Mouse (Mus musculus) CH12.LX (cell line): ENCODE results near the gene Cfap298. TPM values are rescaled to one million over a fixed set of nuclear protein-coding genes. Genes with fewer than 3 reads are reported as not detected.

ENCODE experiments used
- DNase-seq: peaks from one replicate; pipeline ENCODE4 v3.0.0-alpha.2; 2013; ENCODE audit errors: extremely low read depth
- H3K27ac ChIP-seq: 2 replicates; pipeline ENCODE4 v1.5.1; 2012; ENCODE audit warnings: low read depth, mild to moderate bottlenecking, control low read depth, moderate library complexity; ENCODE audit not compliant: insufficient read depth
- H3K27me3 ChIP-seq: replicated peaks from 2 replicates; pipeline ENCODE3; 2012; ENCODE audit warnings: inconsistent platforms
- H3K36me3 ChIP-seq, 2 experiments: replicated peaks in 1 of 2; 2 replicates each; pipeline versions ENCODE3 to v1.6.1; 2012; ENCODE audit warnings: inconsistent platforms in 1 of 2, low read length in 1 of 2, mild to moderate bottlenecking in 1 of 2, mixed read lengths in 1 of 2, moderate library complexity in 1 of 2; ENCODE audit not compliant: control insufficient read depth in 1 of 2, insufficient read depth in 1 of 2
- H3K4me1 ChIP-seq, 2 experiments: 2 replicates each; pipeline ENCODE4 v1.6.1; 2012; ENCODE audit warnings: inconsistent platforms in 1 of 2, moderate library complexity in 1 of 2; ENCODE audit not compliant: insufficient read depth in 2 of 2, control insufficient read depth in 1 of 2
- H3K4me2 ChIP-seq: 2 replicates; pipeline ENCODE4 v1.6.1; 2012; ENCODE audit warnings: low read depth, mild to moderate bottlenecking, control low read depth; ENCODE audit not compliant: poor library complexity, insufficient read depth, severe bottlenecking
- H3K4me3 ChIP-seq, 3 experiments: fragments of 150-350 bp in 1 of 3; sonication (generic) in 1 of 3; replicated peaks in 1 of 3; 2 replicates each; pipeline versions ENCODE3 to v1.5.1; 2011 to 2012; ENCODE audit warnings: low read depth in 2 of 3, low read length in 2 of 3, mild to moderate bottlenecking in 2 of 3, moderate library complexity in 2 of 3, control low read depth in 1 of 3, improper control_type of control experiment in 1 of 3, inconsistent platforms in 1 of 3, mixed read lengths in 1 of 3; ENCODE audit not compliant: poor library complexity in 1 of 3
- H3K79me2 ChIP-seq: replicated peaks from 2 replicates; pipeline ENCODE4 v1.6.1; 2012; ENCODE audit warnings: mild to moderate bottlenecking, moderate library complexity; ENCODE audit not compliant: control insufficient read depth, poor library complexity, insufficient read depth, severe bottlenecking; ENCODE audit errors: extremely low read depth
- H3K9ac ChIP-seq: 2 replicates; pipeline ENCODE4 v1.6.1; 2012; ENCODE audit warnings: low read depth, mild to moderate bottlenecking, control low read depth, moderate library complexity; ENCODE audit not compliant: insufficient read depth
- H3K9me3 ChIP-seq: replicated peaks from 2 replicates; pipeline ENCODE3; 2012; ENCODE audit warnings: low read length, inconsistent platforms, mixed read lengths
- BHLHE40 ChIP-seq: IDR thresholded peaks from 2 replicates; pipeline ENCODE4 v1.6.1; 2011; ENCODE audit warnings: mild to moderate bottlenecking, low read depth, low read length, improper control_type of control experiment
- CHD1 ChIP-seq: IDR thresholded peaks from 2 replicates; pipeline ENCODE4 v1.6.1; 2012; ENCODE audit warnings: low read depth, low read length, improper control_type of control experiment, inconsistent platforms
- CHD2 ChIP-seq: IDR thresholded peaks from 2 replicates; pipeline ENCODE4 v1.6.1; 2011; ENCODE audit warnings: low read length, improper control_type of control experiment
- ETS1 ChIP-seq: conservative IDR thresholded peaks from 2 replicates; pipeline ENCODE4 v1.6.1; 2012; ENCODE audit warnings: low read depth, mild to moderate bottlenecking, inconsistent platforms, low read length, improper control_type of control experiment, moderate library complexity
- GABPA ChIP-seq: IDR thresholded peaks from 2 replicates; pipeline ENCODE4 v1.6.1; 2012; ENCODE audit warnings: low read depth, low read length, improper control_type of control experiment, inconsistent platforms; ENCODE audit not compliant: insufficient replicate concordance
- JUN ChIP-seq: IDR thresholded peaks from 2 replicates; pipeline ENCODE4 v1.6.1; 2011; ENCODE audit warnings: low read depth, mild to moderate bottlenecking, low read length, improper control_type of control experiment, moderate library complexity; ENCODE audit not compliant: insufficient read depth
- JUND ChIP-seq: conservative IDR thresholded peaks from 2 replicates; pipeline ENCODE4 v1.6.1; 2011; ENCODE audit warnings: low read depth, low read length, improper control_type of control experiment
- KAT2A ChIP-seq: IDR thresholded peaks from 2 replicates; pipeline ENCODE4 v1.6.1; 2012; ENCODE audit warnings: low read length, improper control_type of control experiment, inconsistent platforms; ENCODE audit not compliant: insufficient replicate concordance
- MAFK ChIP-seq: IDR thresholded peaks from 2 replicates; pipeline ENCODE4 v1.6.1; 2011; ENCODE audit warnings: low read length, improper control_type of control experiment; ENCODE audit not compliant: insufficient replicate concordance
- MXI1 ChIP-seq: IDR thresholded peaks from 2 replicates; pipeline ENCODE4 v1.6.1; 2011; ENCODE audit warnings: mild to moderate bottlenecking, low read depth, low read length, improper control_type of control experiment
- MYC ChIP-seq: IDR thresholded peaks from 2 replicates; pipeline ENCODE4 v1.6.1; 2011; ENCODE audit warnings: low read depth, mild to moderate bottlenecking, improper control_type of control experiment, low read length
- NRF1 ChIP-seq: IDR thresholded peaks from 2 replicates; pipeline ENCODE4 v1.6.1; 2014; ENCODE audit warnings: low read depth, mild to moderate bottlenecking, inconsistent platforms, low read length, improper control_type of control experiment, moderate library complexity
- POLR2A ChIP-seq: IDR thresholded peaks from 2 replicates; pipeline ENCODE4 v1.6.1; 2011; ENCODE audit warnings: low read depth, mild to moderate bottlenecking, improper control_type of control experiment, low read length
- POLR2AphosphoS2 ChIP-seq: IDR thresholded peaks from 2 replicates; pipeline ENCODE4 v1.6.1; 2011; ENCODE audit warnings: low read depth, low read length, improper control_type of control experiment
- RAD21 ChIP-seq: IDR thresholded peaks from 2 replicates; pipeline ENCODE4 v1.6.1; 2011; ENCODE audit warnings: low read depth, mild to moderate bottlenecking, low read length, improper control_type of control experiment, moderate library complexity
- SIN3A ChIP-seq: IDR thresholded peaks from 2 replicates; pipeline ENCODE4 v1.6.1; 2012; ENCODE audit warnings: low read length, improper control_type of control experiment, inconsistent platforms
- SMC3 ChIP-seq: IDR thresholded peaks from 2 replicates; pipeline ENCODE4 v1.6.1; 2011; ENCODE audit warnings: low read depth, low read length, improper control_type of control experiment
- TBP ChIP-seq: conservative IDR thresholded peaks from 2 replicates; pipeline ENCODE4 v1.6.1; 2011; ENCODE audit warnings: low read depth, low read length, improper control_type of control experiment
- TCF12 ChIP-seq: IDR thresholded peaks from 2 replicates; pipeline ENCODE4 v1.6.1; 2014; ENCODE audit warnings: low read depth, mild to moderate bottlenecking, inconsistent platforms, low read length, improper control_type of control experiment
- UBTF ChIP-seq: IDR thresholded peaks from 2 replicates; pipeline ENCODE4 v1.6.1; 2012; ENCODE audit warnings: low read depth, mild to moderate bottlenecking, inconsistent platforms, low read length, improper control_type of control experiment, moderate library complexity
- dilution Hi-C: fragments of 300-500 bp; cut with MboI; formaldehyde crosslinking; loops from 2 replicates; pipeline ENCODE4 v1.14.3; 2020; ENCODE audit warnings: low sequenced_read_pairs; ENCODE audit not compliant: extremely low pct_unique_long_range_greater_than_20kb, extremely low pct_ligation_motif_present
- in situ Hi-C: fragments of 300-500 bp; cut with MboI; formaldehyde crosslinking; loops from 3 replicates; pipeline ENCODE4 v1.14.3; 2019; ENCODE audit warnings: low sequenced_read_pairs, low pct_ligation_motif_present, low pct_unique_long_range_greater_than_20kb, mixed read lengths
- polyA plus RNA-seq: library from polyadenylated mRNA; unstranded; fragments of >175 nt; gene quantifications from 2 replicates; pipeline ENCODE4 v1.2.1, GENCODE M21; 2012; ENCODE audit warnings: low read depth; ENCODE audit not compliant: insufficient read length
- total RNA-seq, 2 experiments: library from RNA; depleted of rRNA; stranded (reverse); fragments of 300-350 nt in 1 of 2; fragments of >200 nt in 1 of 2; gene quantifications; 2 replicates each; pipeline ENCODE4 v1.2.3; 2012 to 2014

Gene Cfap298
- total and polyA plus RNA-seq, 3 experiments: 41.8 to 127 (median 67.0) TPM

GRCm38 (mm10) chr16:90964302-90964701 lies 29.4 kb upstream of the Cfap298 start:
- H3K79me2 ChIP-seq: no peaks in the 10 kb centered on the region
- no peak overlapping the region for H3K4me2 ChIP-seq
- H3K9ac ChIP-seq: no peak overlapping the region
- no peak for TF ChIP-seq TCF12
- TF ChIP-seq SMC3: no peak
- TF ChIP-seq CHD2: no peak
- no peak for TF ChIP-seq TBP
- no peak for TF ChIP-seq MYC
- no peak for TF ChIP-seq BHLHE40
- no peak for TF ChIP-seq RAD21
- no peak for TF ChIP-seq NRF1
- TF ChIP-seq JUND: no peak
- DNase-seq: no peak
- no peaks in the 10 kb centered on the region for H3K27me3 ChIP-seq
- no peak overlapping the region for H3K4me3 ChIP-seq
- H3K27ac ChIP-seq: no peak overlapping the region
- no peaks in the 10 kb centered on the region for H3K9me3 ChIP-seq
- in situ Hi-C loops (no loop called here), dilution Hi-C loops (no loop called here)
- no peaks in the 10 kb centered on the region for H3K4me1 ChIP-seq
- peaks cover 23 to 56% of the 10 kb centered on the region in 2 experiments for H3K36me3 ChIP-seq

DNA sequence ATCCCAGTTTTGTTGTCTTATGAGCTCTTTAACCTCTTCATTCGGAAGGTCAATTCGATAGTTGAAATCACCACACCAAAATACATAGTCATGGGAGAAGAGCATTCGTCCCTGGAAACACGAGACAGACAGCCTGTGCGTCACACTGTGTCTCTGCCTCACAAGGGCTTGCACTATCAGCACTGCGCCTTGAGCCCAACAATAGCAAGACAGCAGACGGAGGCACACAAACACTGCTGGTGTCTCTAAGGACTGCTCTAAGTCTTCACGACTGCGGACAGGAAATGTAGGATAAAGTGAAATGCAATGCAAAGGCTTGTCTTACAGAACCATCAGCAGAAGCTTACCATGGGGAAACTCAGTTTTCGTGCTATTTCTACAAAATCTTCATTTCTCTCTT lies 29.0 kb upstream of the Cfap298 start:
- Histone ChIP-seq H3K27ac (no peak overlapping the region), H3K9ac (no peak overlapping the region), H3K36me3 (peaks cover 20 to 53% of the 10 kb centered on the region in 2 experiments), H3K4me1 (no peaks in the 10 kb centered on the region), H3K79me2 (no peaks in the 10 kb centered on the region), H3K9me3 (no peaks in the 10 kb centered on the region), H3K27me3 (no peaks in the 10 kb centered on the region), H3K4me3 (no peak overlapping the region), H3K4me2 (no peak overlapping the region)
- in situ Hi-C loops (no loop called here), dilution Hi-C loops (no loop called here)
- no peak for DNase-seq
- TF ChIP-seq MAFK (no peak), UBTF (no peak), POLR2AphosphoS2 (no peak)

DNA sequence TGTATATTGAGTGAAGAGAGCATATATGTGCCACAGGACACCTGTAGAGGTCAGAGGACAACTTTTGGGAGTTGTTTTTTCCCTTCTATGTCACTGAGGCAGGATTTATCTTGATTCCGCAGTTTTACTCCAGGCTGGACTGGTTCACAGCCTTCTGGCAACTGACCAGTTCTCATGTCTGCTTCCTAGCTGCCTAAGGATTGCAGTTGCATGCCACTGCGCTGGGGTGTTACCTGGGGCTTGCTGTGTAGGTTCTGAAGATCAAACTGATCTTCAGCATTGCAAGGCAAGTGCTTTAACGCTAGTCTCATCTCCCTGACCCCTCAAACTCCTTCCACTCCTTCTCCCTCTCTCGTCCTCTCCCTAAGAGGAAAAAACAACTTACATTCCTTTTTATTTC lies 28.3 kb upstream of the Cfap298 start:
- peaks cover 19 to 56% of the 10 kb centered on the region in 2 experiments for H3K36me3 ChIP-seq
- no peak overlapping the region for H3K27ac ChIP-seq
- in situ Hi-C loops (no loop called here), dilution Hi-C loops (no loop called here)
- no peaks in the 10 kb centered on the region for H3K9me3 ChIP-seq
- no peak overlapping the region for H3K9ac ChIP-seq
- no peak for DNase-seq
- H3K27me3 ChIP-seq: no peaks in the 10 kb centered on the region
- no peak overlapping the region for H3K4me2 ChIP-seq
- H3K4me1 ChIP-seq: no peaks in the 10 kb centered on the region
- H3K79me2 ChIP-seq: no peaks in the 10 kb centered on the region
- no peak overlapping the region for H3K4me3 ChIP-seq
- TF ChIP-seq GABPA (no peak), JUN (no peak), ETS1 (no peak), MXI1 (no peak), SIN3A (no peak), CHD1 (no peak), KAT2A (no peak), POLR2A (no peak)
